Mouse (Mus musculus): ENCODE results near the gene Palmd. TPM values are rescaled to one million over a fixed set of nuclear protein-coding genes. Genes with fewer than 3 reads are reported as not detected.

Gene Palmd
- polyA plus RNA-seq, 1 experiment from 2014 or later, result 7.7 TPM

- no peak for DNase-seq (ENCODE audit: low spot score)
- no peak overlapping the region for H3K27ac ChIP-seq (ENCODE audit: low read depth, low read length)
- H3K4me1 ChIP-seq (replicated peaks; ENCODE audit: control insufficient read depth, insufficient read depth, low read length), result no peaks in the 10 kb centered on the region
- ATAC-seq (ENCODE audit: low FRiP score), result no peak
- H3K9me3 ChIP-seq (ENCODE audit: control insufficient read depth, low read length), result no peaks in the 10 kb centered on the region
- H3K4me3 ChIP-seq (ENCODE audit: low read depth, low read length), result no peak overlapping the region
- H3K36me3 ChIP-seq (ENCODE audit: control insufficient read depth, insufficient read depth, low read length), result no peaks in the 10 kb centered on the region
- H3K9ac ChIP-seq (ENCODE audit: low read depth, low read length), result no peak overlapping the region
- H3K4me2 ChIP-seq (replicated peaks; ENCODE audit: low read depth, low read length), result no peak overlapping the region
- 77% methylated on average over 4 of the region's 4 CpGs for WGBS
- H3K27me3 ChIP-seq (ENCODE audit: control insufficient read depth, insufficient read depth, low read length), result no peaks in the 10 kb centered on the region
Observed at GRCm38 (mm10) chr3:116928994-116929393, 39.8 kb downstream of the Palmd start.

- Histone ChIP-seq H3K4me2 (replicated peaks; ENCODE audit: low read depth, low read length) (no peak overlapping the region), H3K36me3 (ENCODE audit: control insufficient read depth, insufficient read depth, low read length) (no peaks in the 10 kb centered on the region), H3K4me3 (ENCODE audit: low read depth, low read length) (no peak overlapping the region), H3K27me3 (ENCODE audit: control insufficient read depth, insufficient read depth, low read length) (no peaks in the 10 kb centered on the region), H3K9me3 (ENCODE audit: control insufficient read depth, low read length) (no peaks in the 10 kb centered on the region), H3K27ac (ENCODE audit: low read depth, low read length) (no peak overlapping the region), H3K4me1 (replicated peaks; ENCODE audit: control insufficient read depth, insufficient read depth, low read length) (no peaks in the 10 kb centered on the region), H3K9ac (ENCODE audit: low read depth, low read length) (no peak overlapping the region)
- WGBS, result 91% methylated on average over 12 of the region's 12 CpGs
- no peak for ATAC-seq (ENCODE audit: low FRiP score)
- no peak for DNase-seq (ENCODE audit: low spot score)
Observed at GRCm38 (mm10) chr3:116923042-116923441, 45.7 kb downstream of the Palmd start.

GRCm38 (mm10) chr3:116921535-116921934 lies 47.3 kb downstream of the Palmd start:
- no peak overlapping the region for H3K9ac ChIP-seq (ENCODE audit: low read depth, low read length)
- no peak overlapping the region for H3K4me3 ChIP-seq (ENCODE audit: low read depth, low read length)
- H3K27me3 ChIP-seq (ENCODE audit: control insufficient read depth, insufficient read depth, low read length), result no peaks in the 10 kb centered on the region
- no peaks in the 10 kb centered on the region for H3K4me1 ChIP-seq (replicated peaks; ENCODE audit: control insufficient read depth, insufficient read depth, low read length)
- no peaks in the 10 kb centered on the region for H3K36me3 ChIP-seq (ENCODE audit: control insufficient read depth, insufficient read depth, low read length)
- H3K4me2 ChIP-seq (replicated peaks; ENCODE audit: low read depth, low read length), result no peak overlapping the region
- WGBS, result 86% methylated on average over 3 of the region's 3 CpGs
- ATAC-seq (ENCODE audit: low FRiP score) (no peak), DNase-seq (ENCODE audit: low spot score) (no peak)
- no peaks in the 10 kb centered on the region for H3K9me3 ChIP-seq (ENCODE audit: control insufficient read depth, low read length)
- no peak overlapping the region for H3K27ac ChIP-seq (ENCODE audit: low read depth, low read length)

GRCm38 (mm10) chr3:116917016-116917415 lies 51.8 kb downstream of the Palmd start:
- no peak overlapping the region for H3K4me3 ChIP-seq (ENCODE audit: low read depth, low read length)
- no peaks in the 10 kb centered on the region for H3K4me1 ChIP-seq (replicated peaks; ENCODE audit: control insufficient read depth, insufficient read depth, low read length)
- no peaks in the 10 kb centered on the region for H3K36me3 ChIP-seq (ENCODE audit: control insufficient read depth, insufficient read depth, low read length)
- H3K9ac ChIP-seq (ENCODE audit: low read depth, low read length), result no peak overlapping the region
- H3K27ac ChIP-seq (ENCODE audit: low read depth, low read length), result no peak overlapping the region
- H3K4me2 ChIP-seq (replicated peaks; ENCODE audit: low read depth, low read length), result no peak overlapping the region
- no peaks in the 10 kb centered on the region for H3K27me3 ChIP-seq (ENCODE audit: control insufficient read depth, insufficient read depth, low read length)
- no peak for DNase-seq (ENCODE audit: low spot score)
- no peak for ATAC-seq (ENCODE audit: low FRiP score)
- 90% methylated on average over 4 of the region's 4 CpGs for WGBS
- H3K9me3 ChIP-seq (ENCODE audit: control insufficient read depth, low read length), result no peaks in the 10 kb centered on the region

- Histone ChIP-seq H3K27me3 (ENCODE audit: control insufficient read depth, insufficient read depth, low read length) (no peaks in the 10 kb centered on the region), H3K9ac (ENCODE audit: low read depth, low read length) (no peak overlapping the region), H3K4me1 (replicated peaks; ENCODE audit: control insufficient read depth, insufficient read depth, low read length) (no peaks in the 10 kb centered on the region), H3K27ac (ENCODE audit: low read depth, low read length) (no peak overlapping the region), H3K4me3 (ENCODE audit: low read depth, low read length) (no peak overlapping the region), H3K36me3 (ENCODE audit: control insufficient read depth, insufficient read depth, low read length) (no peaks in the 10 kb centered on the region), H3K4me2 (replicated peaks; ENCODE audit: low read depth, low read length) (no peak overlapping the region), H3K9me3 (ENCODE audit: control insufficient read depth, low read length) (no peaks in the 10 kb centered on the region)
- DNase-seq (ENCODE audit: low spot score) (no peak), ATAC-seq (ENCODE audit: low FRiP score) (no peak)
- 87% methylated on average over 3 of the region's 3 CpGs for WGBS
Observed at GRCm38 (mm10) chr3:116914931-116915330, 53.9 kb downstream of the Palmd start.

GRCm38 (mm10) chr3:116914374-116914773 lies 54.4 kb downstream of the Palmd start:
- H3K4me2 ChIP-seq (replicated peaks; ENCODE audit: low read depth, low read length), result no peak overlapping the region
- H3K36me3 ChIP-seq (ENCODE audit: control insufficient read depth, insufficient read depth, low read length), result no peaks in the 10 kb centered on the region
- 91% methylated on average over 6 of the region's 6 CpGs for WGBS
- no peak overlapping the region for H3K9ac ChIP-seq (ENCODE audit: low read depth, low read length)
- no peaks in the 10 kb centered on the region for H3K9me3 ChIP-seq (ENCODE audit: control insufficient read depth, low read length)
- no peaks in the 10 kb centered on the region for H3K27me3 ChIP-seq (ENCODE audit: control insufficient read depth, insufficient read depth, low read length)
- no peaks in the 10 kb centered on the region for H3K4me1 ChIP-seq (replicated peaks; ENCODE audit: control insufficient read depth, insufficient read depth, low read length)
- no peak overlapping the region for H3K27ac ChIP-seq (ENCODE audit: low read depth, low read length)
- DNase-seq (ENCODE audit: low spot score), result no peak
- ATAC-seq (ENCODE audit: low FRiP score), result no peak
- no peak overlapping the region for H3K4me3 ChIP-seq (ENCODE audit: low read depth, low read length)

GRCm38 (mm10) chr3:116906596-116906995 lies 62.2 kb downstream of the Palmd start:
- no peak for ATAC-seq (ENCODE audit: low FRiP score)
- Histone ChIP-seq H3K9me3 (ENCODE audit: control insufficient read depth, low read length) (no peaks in the 10 kb centered on the region), H3K9ac (ENCODE audit: low read depth, low read length) (no peak overlapping the region), H3K36me3 (ENCODE audit: control insufficient read depth, insufficient read depth, low read length) (no peaks in the 10 kb centered on the region), H3K4me2 (replicated peaks; ENCODE audit: low read depth, low read length) (no peak overlapping the region), H3K4me3 (ENCODE audit: low read depth, low read length) (no peak overlapping the region), H3K27ac (ENCODE audit: low read depth, low read length) (no peak overlapping the region), H3K4me1 (replicated peaks; ENCODE audit: control insufficient read depth, insufficient read depth, low read length) (no peaks in the 10 kb centered on the region), H3K27me3 (ENCODE audit: control insufficient read depth, insufficient read depth, low read length) (no peaks in the 10 kb centered on the region)
- no peak for DNase-seq (ENCODE audit: low spot score)
- 79% methylated on average over 9 of the region's 9 CpGs for WGBS

- Histone ChIP-seq H3K27me3 (ENCODE audit: control insufficient read depth, insufficient read depth, low read length) (no peaks in the 10 kb centered on the region), H3K27ac (ENCODE audit: low read depth, low read length) (no peak overlapping the region), H3K36me3 (ENCODE audit: control insufficient read depth, insufficient read depth, low read length) (no peaks in the 10 kb centered on the region), H3K4me1 (replicated peaks; ENCODE audit: control insufficient read depth, insufficient read depth, low read length) (no peaks in the 10 kb centered on the region), H3K4me3 (ENCODE audit: low read depth, low read length) (no peak overlapping the region), H3K9ac (ENCODE audit: low read depth, low read length) (no peak overlapping the region), H3K4me2 (replicated peaks; ENCODE audit: low read depth, low read length) (no peak overlapping the region), H3K9me3 (ENCODE audit: control insufficient read depth, low read length) (no peaks in the 10 kb centered on the region)
- WGBS, result 89% methylated on average over 16 of the region's 16 CpGs
- ATAC-seq (ENCODE audit: low FRiP score) (no peak), DNase-seq (ENCODE audit: low spot score) (no peak)
Observed at GRCm38 (mm10) chr3:116905898-116906297, 62.9 kb downstream of the Palmd start.

- H3K4me1 ChIP-seq (replicated peaks; ENCODE audit: control insufficient read depth, insufficient read depth, low read length), result no peaks in the 10 kb centered on the region
- ATAC-seq (ENCODE audit: low FRiP score) (peak; percentile 57; the same call in 1 of the 2 replicates), DNase-seq (ENCODE audit: low spot score) (peak; percentile 79)
- no peaks in the 10 kb centered on the region for H3K36me3 ChIP-seq (ENCODE audit: control insufficient read depth, insufficient read depth, low read length)
- H3K4me2 ChIP-seq (replicated peaks; ENCODE audit: low read depth, low read length), result no peak overlapping the region
- no peaks in the 10 kb centered on the region for H3K27me3 ChIP-seq (ENCODE audit: control insufficient read depth, insufficient read depth, low read length)
- no peak overlapping the region for H3K27ac ChIP-seq (ENCODE audit: low read depth, low read length)
- H3K9me3 ChIP-seq (ENCODE audit: control insufficient read depth, low read length), result no peaks in the 10 kb centered on the region
- no peak overlapping the region for H3K4me3 ChIP-seq (ENCODE audit: low read depth, low read length)
- 22% methylated on average over 6 of the region's 6 CpGs for WGBS
- no peak overlapping the region for H3K9ac ChIP-seq (ENCODE audit: low read depth, low read length)
Observed at GRCm38 (mm10) chr3:116904158-116904557, 64.6 kb downstream of the Palmd start.

All from hindbrain, embryonic 11.5 days (tissue).